Mouse (Mus musculus) brown adipose tissue, adult 24 weeks (tissue): Measurements from ENCODE around the gene Gas2l3. TPM values are rescaled to one million over a fixed set of nuclear protein-coding genes. Genes with fewer than 3 reads are reported as not detected.

Source experiments
- H3K27ac ChIP-seq: fragments of 200-500 bp; replicated peaks from 2 replicates; pipeline ENCODE4 v1.5.1; 2012; ENCODE audit warnings: low read depth, mild to moderate bottlenecking, low read length
- H3K4me1 ChIP-seq: fragments of 200-500 bp; 2 replicates; pipeline ENCODE4 v1.6.1; 2012; ENCODE audit warnings: low read length, mixed read lengths; ENCODE audit not compliant: control insufficient read depth, insufficient read depth, insufficient read length
- H3K4me3 ChIP-seq: fragments of 200-500 bp; 2 replicates; pipeline ENCODE4 v1.5.1; 2012; ENCODE audit warnings: low read depth, mild to moderate bottlenecking, low read length, moderate library complexity; ENCODE audit not compliant: insufficient read depth
- polyA plus RNA-seq: library from polyadenylated mRNA; stranded (reverse); fragments of >200 nt; gene quantifications from 2 replicates; pipeline ENCODE4 v1.2.4, GENCODE M21; 2012; ENCODE audit not compliant: missing spikeins, insufficient read depth, insufficient read length

The Gas2l3 gene
- polyA plus RNA-seq, 1 experiment: 1.5 TPM

DNA sequence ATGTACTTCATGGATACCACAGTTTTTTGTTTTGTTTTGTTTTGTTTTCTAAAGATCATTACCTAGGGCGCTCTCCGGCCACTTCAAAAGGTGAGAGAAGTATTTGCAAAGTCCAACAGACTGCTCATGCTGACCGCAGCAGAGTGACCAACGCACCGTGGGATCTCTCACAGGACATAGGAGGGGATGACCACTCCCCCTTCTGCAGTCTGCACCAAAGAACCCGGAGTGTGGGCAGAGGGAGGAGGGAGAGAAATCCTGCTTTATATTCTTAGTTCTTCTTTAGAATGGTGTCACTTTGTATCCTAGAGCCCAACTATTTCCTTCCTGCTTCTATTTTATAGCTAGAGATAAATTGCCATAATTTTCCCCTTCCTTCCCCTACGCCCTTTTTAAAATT lies 48.4 kb downstream of the Gas2l3 start:
- Histone ChIP-seq H3K27ac (no peak overlapping the region), H3K4me1 (no peaks in the 10 kb centered on the region), H3K4me3 (no peak overlapping the region)

DNA sequence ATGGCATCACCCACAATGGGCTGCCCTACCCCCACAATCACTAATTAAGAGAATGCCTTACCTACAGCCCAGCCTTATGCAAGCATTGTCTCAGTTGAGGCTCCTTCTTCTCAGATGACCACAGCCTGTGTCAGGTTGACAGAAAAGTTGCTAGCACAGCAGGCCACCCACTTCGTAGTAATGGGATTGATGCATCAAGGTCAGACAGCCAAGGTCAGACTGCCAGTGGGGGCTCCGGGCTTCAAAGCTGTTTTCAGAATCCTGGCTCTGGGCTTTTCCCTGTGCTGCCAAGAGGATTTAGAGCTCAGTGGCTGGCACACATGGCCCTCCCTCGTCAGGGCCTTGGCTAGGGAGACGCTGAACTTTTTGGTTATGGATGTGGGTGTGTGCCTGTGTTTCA lies 51.1 kb downstream of the Gas2l3 start:
- Histone ChIP-seq H3K4me1 (no peaks in the 10 kb centered on the region), H3K4me3 (no peak overlapping the region), H3K27ac (no peak overlapping the region)

DNA sequence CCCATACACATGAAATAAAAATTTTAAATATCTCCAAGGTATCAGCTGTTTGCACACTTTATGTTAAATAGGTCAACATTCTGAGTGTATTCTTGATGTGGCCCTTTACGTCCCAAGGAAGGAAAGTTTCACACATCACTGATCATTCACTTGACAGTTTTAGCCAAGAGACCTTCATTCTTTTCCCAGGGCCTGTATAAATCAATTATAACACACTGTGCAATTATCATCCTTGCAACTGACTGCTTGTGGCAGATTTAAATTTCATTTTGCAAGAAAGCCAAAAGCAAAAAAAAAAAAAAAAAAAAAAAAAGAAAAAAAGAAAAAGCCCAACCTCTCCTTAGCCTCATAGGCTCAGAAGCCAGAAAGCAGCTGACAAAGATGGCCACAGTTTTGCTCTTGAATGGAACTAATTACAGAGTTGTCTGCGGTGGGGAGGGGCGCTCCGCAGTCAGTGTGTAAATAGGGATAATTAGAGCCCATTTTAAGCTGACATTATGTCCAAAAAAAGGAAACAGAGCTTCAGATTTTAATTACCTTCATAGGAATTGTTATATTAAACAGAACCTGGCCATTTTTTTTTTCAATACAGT lies 52.1 kb downstream of the Gas2l3 start:
- Histone ChIP-seq H3K27ac (no peak overlapping the region), H3K4me3 (no peak overlapping the region), H3K4me1 (no peaks in the 10 kb centered on the region)

DNA sequence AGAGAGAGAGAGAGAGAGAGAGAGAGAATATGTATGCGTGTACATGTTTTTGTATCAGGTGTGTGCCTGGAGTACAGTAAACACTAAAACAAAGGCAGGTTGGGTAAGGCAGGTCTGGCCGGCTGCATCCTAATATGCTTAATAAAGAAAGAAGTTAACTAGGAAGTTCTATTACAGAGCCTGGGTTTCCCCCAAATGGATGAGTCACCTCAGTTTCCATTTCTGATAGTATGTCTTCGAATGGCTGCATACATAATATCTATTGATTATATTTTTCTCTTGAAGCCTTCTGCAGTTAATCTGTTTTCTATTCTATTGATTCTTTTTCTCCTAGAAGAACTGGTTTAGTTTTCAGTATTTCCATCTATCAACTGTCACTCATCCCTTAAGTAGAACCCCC lies 57.3 kb downstream of the Gas2l3 start:
- Histone ChIP-seq H3K4me3 (no peak overlapping the region), H3K27ac (no peak overlapping the region), H3K4me1 (no peaks in the 10 kb centered on the region)

DNA sequence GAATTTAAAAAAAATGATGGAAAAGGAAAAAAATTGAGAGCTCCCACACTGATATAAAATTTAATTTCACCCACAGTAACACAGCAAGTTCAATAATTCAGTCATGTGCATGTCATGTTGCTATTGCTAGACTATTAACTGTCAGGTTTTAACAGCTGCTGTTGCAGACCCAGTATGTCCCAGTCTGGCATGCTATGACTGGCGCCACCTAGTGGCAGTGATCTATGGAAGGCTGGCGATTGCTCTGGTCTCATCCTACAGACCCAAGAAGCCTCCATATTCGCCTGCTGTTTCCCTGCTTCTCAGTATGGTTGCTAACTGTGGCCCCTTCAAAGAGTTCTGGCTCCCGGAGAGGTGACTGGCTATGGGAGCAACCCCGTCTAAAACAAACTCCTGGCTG lies 60.3 kb downstream of the Gas2l3 start:
- no peaks in the 10 kb centered on the region for H3K4me1 ChIP-seq
- H3K4me3 ChIP-seq: no peak overlapping the region
- H3K27ac ChIP-seq: no peak overlapping the region

DNA sequence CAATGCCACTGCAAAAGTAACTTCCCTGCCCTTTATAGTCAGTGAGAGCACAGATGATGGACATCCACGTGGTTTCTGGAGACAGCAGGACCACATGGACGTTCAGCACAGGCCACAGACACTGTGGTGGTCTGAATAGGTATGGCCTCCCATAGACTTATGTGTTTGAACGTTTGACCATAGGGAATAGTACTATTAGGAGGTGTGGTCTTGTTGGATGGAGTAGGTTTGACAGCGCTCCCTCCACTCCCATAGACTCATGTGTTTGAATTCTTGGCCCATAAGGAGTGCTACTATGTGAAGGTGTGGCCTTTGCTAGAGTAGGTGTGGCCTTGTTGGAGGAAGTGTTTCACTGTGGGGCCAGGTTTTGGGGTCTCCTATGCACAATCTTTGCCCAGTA lies 66.0 kb downstream of the Gas2l3 start:
- Histone ChIP-seq H3K4me3 (no peak overlapping the region), H3K4me1 (no peaks in the 10 kb centered on the region), H3K27ac (no peak overlapping the region)

DNA sequence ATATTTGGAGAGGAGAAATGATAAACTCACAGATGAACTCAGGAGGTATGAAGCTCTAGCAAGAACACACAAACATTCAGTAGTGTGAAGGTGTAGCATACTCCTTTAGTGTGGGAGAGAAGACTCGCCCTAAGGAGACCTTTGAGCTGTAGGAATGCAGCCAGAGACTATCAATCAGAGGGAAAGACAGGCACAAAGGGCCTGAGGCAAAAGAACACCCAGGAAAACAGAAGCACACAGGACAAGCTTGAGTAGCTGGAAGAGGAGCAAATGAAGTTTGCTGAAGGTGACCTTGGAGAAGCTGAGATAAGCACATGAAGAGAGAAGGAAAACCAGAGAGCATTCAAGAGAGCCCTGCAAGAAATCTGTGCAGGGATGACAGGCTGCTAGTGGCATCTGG lies 73.7 kb downstream of the Gas2l3 start:
- Histone ChIP-seq H3K4me1 (no peaks in the 10 kb centered on the region), H3K4me3 (no peak overlapping the region), H3K27ac (no peak overlapping the region)

DNA sequence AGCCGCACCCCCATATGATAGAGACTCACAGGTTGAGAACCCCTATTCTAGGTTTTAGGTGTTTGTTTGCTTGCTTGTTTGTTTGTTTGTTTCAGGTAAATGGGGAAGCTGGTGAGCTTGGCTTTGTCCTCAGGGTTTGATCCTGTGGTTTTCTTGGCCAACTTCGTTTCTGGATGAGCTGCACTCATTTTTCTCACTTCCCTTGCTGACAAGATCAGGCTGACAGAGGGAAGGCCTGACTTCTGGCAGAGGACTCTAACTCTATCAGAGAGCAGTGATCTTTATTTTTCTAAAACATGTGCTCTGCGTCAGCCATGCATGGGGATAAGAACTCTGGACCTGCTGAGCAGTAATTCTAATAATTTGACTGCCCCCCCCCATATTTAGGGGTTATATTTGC lies 84.8 kb downstream of the Gas2l3 start:
- no peak overlapping the region for H3K4me3 ChIP-seq
- no peak overlapping the region for H3K27ac ChIP-seq
- no peaks in the 10 kb centered on the region for H3K4me1 ChIP-seq

Other genes starting within 250 kb of the Gas2l3 start
- not detected in 2 replicates for gene Ano4, start 99.2 kb downstream of the Gas2l3 start, polyA plus RNA-seq
- 0.67 and 1.5 TPM in 2 replicates for gene Nr1h4, start 89.6 kb upstream of the Gas2l3 start, polyA plus RNA-seq
- not detected in 2 replicates for gene Slc17a8, start 177.3 kb upstream of the Gas2l3 start, polyA plus RNA-seq
- 15.6 and 19.9 TPM in 2 replicates for gene Scyl2, start 242.3 kb upstream of the Gas2l3 start, polyA plus RNA-seq